Mouse (Mus musculus) heart, postnatal 0 days (tissue): ENCODE measurements at regions not wholly inside any gene's neighbourhood (a gene's known extent, or its start where the extent isn't known, plus 50 kb on each side); places are given as distances from the start of the nearest gene placed in this dataset.

ENCODE experiments used
- CTCF ChIP-seq: IDR thresholded peaks from 2 replicates; pipeline ENCODE4 v1.5.1; 2016; ENCODE audit warnings: antibody characterized with exemption, control low read depth, low read depth
- EP300 ChIP-seq: IDR thresholded peaks from 2 replicates; pipeline ENCODE4 v1.6.1; 2016; ENCODE audit warnings: antibody characterized with exemption, low read depth

DNA sequence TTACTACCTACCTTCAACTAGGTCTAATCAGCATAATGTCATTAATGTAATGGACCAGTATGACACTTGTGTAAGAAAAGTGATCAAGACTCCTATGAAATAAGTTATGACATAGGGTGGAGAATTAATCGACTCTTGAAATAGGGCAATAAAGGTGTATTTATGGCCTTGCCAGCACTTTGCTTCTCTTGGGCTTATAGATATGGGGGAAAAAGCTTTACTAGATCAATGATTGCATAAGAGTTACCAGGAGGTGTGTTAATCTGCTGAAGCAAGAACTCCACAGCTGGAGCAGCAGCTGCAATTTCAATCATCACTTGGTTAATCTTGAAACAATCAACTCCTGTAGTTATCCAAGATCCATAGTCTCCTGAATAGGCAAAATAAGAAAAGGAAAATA is 143.1 kb upstream of the Tle4 start:
- TF ChIP-seq EP300 (no peak), CTCF (no peak)
